Mouse (Mus musculus): ENCODE measurements around the gene Mthfr. TPM values are rescaled to one million over a fixed set of nuclear protein-coding genes. Genes with fewer than 3 reads are reported as not detected.
A peak's percentile ranks its signal among the peaks of the same experiment; 100 is the strongest.

Mthfr gene
- polyA plus RNA-seq, 1 experiment from 2014 or later: 18.7 TPM

DNA sequence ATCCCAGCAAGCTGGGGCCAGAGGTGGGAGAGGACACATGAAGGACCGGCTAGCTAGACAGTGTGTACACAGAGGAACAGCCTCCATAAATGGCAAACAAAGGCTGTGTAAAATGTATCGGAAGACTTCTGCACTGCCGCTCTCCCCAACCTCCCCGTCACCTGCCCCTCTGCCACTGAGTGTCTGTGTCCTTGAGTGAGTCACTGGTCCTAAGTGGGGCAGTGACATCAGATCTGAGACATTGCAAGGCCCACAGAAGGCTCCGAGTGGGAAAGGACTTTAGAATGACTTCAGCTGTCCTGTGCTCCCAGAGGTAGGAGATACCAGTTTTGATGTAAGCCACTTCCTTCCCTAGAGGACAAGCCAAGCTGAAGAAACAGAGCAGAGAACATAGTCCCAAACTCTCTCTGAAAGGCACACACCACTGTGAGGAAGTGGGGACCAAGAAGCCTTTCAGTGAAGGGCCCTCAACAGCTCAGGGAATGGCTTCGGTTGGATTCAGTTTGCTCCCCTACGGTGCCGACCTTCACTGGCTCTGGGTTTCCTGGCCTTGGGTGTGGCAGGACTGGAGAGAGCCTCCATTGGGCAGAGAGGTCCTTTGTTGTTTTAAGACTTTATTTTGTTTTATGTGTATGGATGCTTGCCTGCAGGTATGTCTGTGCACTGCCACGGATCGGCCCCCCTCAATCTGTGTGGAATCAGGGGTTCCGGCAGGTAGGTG, 53.8 kb downstream of the Mthfr start:
- whole genome bisulfite sequencing: 92% methylated on average over 11 of the region's 11 CpGs
- H3K27me3 ChIP-seq (ENCODE audit: control insufficient read depth, insufficient read depth, low read length): no peaks in the 10 kb centered on the region
- H3K4me3 ChIP-seq (replicated peaks; ENCODE audit: low read length): no peak overlapping the region
- H3K27ac ChIP-seq: no peak overlapping the region
- peaks cover 6% of the 10 kb centered on the region for H3K4me1 ChIP-seq (replicated peaks; ENCODE audit: control insufficient read depth, insufficient read depth, low read length)
- H3K4me2 ChIP-seq (replicated peaks): no peak overlapping the region
- H3K9me3 ChIP-seq (ENCODE audit: control insufficient read depth, low read length): no peaks in the 10 kb centered on the region
- H3K9ac ChIP-seq: no peak overlapping the region
- no peaks in the 10 kb centered on the region for H3K36me3 ChIP-seq (replicated peaks; ENCODE audit: control insufficient read depth, insufficient read depth)
- no peak for DNase-seq (ENCODE audit: low spot score)
- no peak for ATAC-seq (ENCODE audit: low FRiP score)

DNA sequence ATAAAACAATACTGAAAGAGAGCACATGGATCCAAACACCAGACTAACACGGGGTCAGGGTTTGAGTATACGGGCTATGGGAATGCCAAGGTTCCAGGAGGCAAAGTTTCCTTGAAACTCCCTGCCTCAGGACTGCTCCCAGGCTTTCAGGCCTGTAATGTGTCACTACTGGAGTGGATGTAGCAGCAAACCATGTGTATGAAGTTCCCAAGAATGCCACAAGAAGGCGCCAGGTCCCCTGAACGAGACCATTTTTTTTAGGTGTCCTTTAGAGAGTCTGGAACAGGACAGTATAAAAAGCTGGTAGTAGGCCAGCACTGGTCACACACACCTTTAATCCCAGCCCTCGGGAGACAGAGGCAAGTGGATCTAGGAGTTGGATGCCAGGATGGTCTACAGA, 55.3 kb downstream of the Mthfr start:
- Histone ChIP-seq H3K4me2 (replicated peaks) (no peak overlapping the region), H3K36me3 (replicated peaks; ENCODE audit: control insufficient read depth, insufficient read depth) (no peaks in the 10 kb centered on the region), H3K27me3 (ENCODE audit: control insufficient read depth, insufficient read depth, low read length) (no peaks in the 10 kb centered on the region), H3K4me3 (replicated peaks; ENCODE audit: low read length) (no peak overlapping the region), H3K27ac (no peak overlapping the region), H3K4me1 (replicated peaks; ENCODE audit: control insufficient read depth, insufficient read depth, low read length) (peaks cover 6% of the 10 kb centered on the region), H3K9ac (no peak overlapping the region), H3K9me3 (ENCODE audit: control insufficient read depth, low read length) (no peaks in the 10 kb centered on the region)
- no peak for DNase-seq (ENCODE audit: low spot score)
- 83% methylated on average over 5 of the region's 5 CpGs for WGBS
- ATAC-seq (ENCODE audit: low FRiP score): no peak

DNA sequence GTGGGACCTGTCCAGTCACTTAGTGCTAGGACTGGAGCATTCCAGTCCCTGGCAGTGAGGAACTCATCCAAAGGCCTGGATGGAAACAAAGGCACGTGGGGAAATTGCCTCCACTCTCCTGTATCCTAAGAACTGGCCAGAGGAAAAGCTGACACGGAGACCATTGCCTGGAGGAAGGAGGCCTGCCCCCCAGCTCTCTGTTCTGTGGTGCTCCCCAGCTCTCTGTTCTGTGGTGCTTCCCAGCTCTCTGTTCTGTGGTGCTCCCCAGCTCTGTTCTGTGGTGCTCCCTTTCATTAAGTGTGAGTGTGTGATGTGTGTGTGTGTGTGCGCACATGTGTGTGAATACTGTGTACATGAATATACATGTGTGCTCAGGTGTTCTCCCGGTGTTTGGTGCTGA, 56.2 kb downstream of the Mthfr start:
- Histone ChIP-seq H3K4me3 (replicated peaks; ENCODE audit: low read length) (no peak overlapping the region), H3K27ac (no peak overlapping the region), H3K36me3 (replicated peaks; ENCODE audit: control insufficient read depth, insufficient read depth) (no peaks in the 10 kb centered on the region), H3K9me3 (ENCODE audit: control insufficient read depth, low read length) (no peaks in the 10 kb centered on the region), H3K27me3 (ENCODE audit: control insufficient read depth, insufficient read depth, low read length) (no peaks in the 10 kb centered on the region), H3K4me1 (replicated peaks; ENCODE audit: control insufficient read depth, insufficient read depth, low read length) (peaks cover 6% of the 10 kb centered on the region), H3K4me2 (replicated peaks) (no peak overlapping the region), H3K9ac (no peak overlapping the region)
- DNase-seq (ENCODE audit: low spot score) (no peak), ATAC-seq (ENCODE audit: low FRiP score) (no peak)
- WGBS: 83% methylated on average over 4 of the region's 4 CpGs

DNA sequence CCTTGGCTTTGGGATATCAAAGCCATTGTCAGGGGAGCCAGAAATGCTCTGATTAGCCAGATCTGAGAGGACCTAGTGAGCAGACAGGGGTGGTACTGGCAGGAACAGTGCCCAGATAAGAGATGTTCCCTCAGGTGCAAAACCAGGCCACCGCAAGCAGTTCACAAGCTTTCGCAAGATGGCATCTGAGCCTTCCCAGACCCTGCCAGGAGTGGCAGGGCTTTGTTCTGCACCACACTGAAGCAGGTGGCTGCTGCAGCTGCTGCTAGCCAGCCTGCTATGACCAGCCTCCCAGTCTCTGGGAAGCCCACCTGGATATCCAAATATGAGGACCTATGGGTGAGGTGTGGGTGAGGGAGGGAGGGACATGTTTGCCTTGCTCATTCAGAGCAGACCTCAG, 59.1 kb downstream of the Mthfr start:
- DNase-seq (ENCODE audit: low spot score) (no peak), ATAC-seq (ENCODE audit: low FRiP score) (no peak)
- H3K4me3 ChIP-seq (replicated peaks; ENCODE audit: low read length): no peak overlapping the region
- H3K9ac ChIP-seq: no peak overlapping the region
- H3K4me1 ChIP-seq (replicated peaks; ENCODE audit: control insufficient read depth, insufficient read depth, low read length): peaks cover 11% of the 10 kb centered on the region
- no peaks in the 10 kb centered on the region for H3K9me3 ChIP-seq (ENCODE audit: control insufficient read depth, low read length)
- no peak overlapping the region for H3K4me2 ChIP-seq (replicated peaks)
- no peaks in the 10 kb centered on the region for H3K27me3 ChIP-seq (ENCODE audit: control insufficient read depth, insufficient read depth, low read length)
- H3K36me3 ChIP-seq (replicated peaks; ENCODE audit: control insufficient read depth, insufficient read depth): peaks cover 18% of the 10 kb centered on the region
- peak overlapping the region; percentile 14; the same call in 1 of the 2 replicates for H3K27ac ChIP-seq
- 79% methylated on average over 2 of the region's 2 CpGs for WGBS

DNA sequence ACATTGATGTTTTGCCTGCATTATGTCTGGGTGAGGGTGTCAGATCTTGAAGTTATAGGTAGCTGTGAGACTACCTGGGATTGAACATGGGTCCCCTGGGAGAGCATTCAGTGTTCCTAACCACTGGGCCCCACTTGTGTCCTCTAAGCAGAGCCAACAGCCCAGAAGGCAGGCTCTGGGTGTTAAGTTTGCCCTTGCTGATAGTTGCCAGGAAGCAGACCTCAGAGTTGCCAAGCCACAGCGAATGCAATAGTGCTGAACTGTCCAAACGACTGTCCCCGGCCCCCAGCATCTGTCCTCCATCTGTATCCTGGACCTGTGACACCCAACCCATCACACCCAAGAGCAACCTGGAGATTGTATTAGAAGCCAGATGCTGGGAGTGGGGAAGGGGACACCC, 59.8 kb downstream of the Mthfr start:
- peaks cover 11% of the 10 kb centered on the region for H3K4me1 ChIP-seq (replicated peaks; ENCODE audit: control insufficient read depth, insufficient read depth, low read length)
- H3K4me2 ChIP-seq (replicated peaks): no peak overlapping the region
- no peak overlapping the region for H3K4me3 ChIP-seq (replicated peaks; ENCODE audit: low read length)
- no peaks in the 10 kb centered on the region for H3K27me3 ChIP-seq (ENCODE audit: control insufficient read depth, insufficient read depth, low read length)
- ATAC-seq (ENCODE audit: low FRiP score): no peak
- no peak overlapping the region for H3K27ac ChIP-seq
- WGBS: 84% methylated on average over 3 of the region's 3 CpGs
- H3K9me3 ChIP-seq (ENCODE audit: control insufficient read depth, low read length): no peaks in the 10 kb centered on the region
- no peak for DNase-seq (ENCODE audit: low spot score)
- peaks cover 19% of the 10 kb centered on the region for H3K36me3 ChIP-seq (replicated peaks; ENCODE audit: control insufficient read depth, insufficient read depth)
- no peak overlapping the region for H3K9ac ChIP-seq

DNA sequence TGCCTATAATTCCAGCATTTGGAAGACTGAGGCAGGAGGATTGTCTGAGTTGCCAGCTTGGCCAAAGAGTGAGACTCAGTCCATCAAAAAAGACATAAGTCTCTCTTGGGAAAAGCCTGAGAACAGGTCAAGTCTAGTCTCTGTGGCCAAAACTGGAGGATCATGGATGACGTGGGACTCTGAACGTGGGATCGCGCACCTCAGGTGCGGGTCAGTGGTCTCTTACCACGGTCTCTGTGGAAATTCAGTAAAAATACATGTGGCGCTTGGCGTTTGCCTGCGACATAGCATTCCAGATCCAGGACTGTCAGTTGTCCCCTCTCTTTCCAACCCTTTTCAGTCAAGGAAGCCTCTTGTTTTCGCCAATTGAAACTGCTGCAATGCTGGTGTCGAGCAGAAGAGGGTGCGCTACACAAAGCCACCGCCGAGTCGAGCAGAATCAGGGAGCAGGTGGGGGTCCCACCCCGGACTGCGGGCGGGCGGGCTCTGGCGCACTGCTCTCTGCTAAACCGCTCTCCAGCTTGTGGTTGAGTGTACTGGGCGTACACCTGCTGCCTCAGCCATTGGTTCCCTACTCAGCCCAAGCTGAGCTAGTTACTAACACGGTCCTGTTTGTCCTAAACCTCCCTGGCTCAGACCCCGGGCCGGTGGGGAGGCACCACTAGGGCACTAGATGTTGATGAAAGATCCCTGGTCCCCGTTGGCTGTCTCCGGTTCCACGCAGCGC, 63.1 kb downstream of the Mthfr start:
- DNase-seq (ENCODE audit: low spot score): peak; percentile 68
- Histone ChIP-seq H3K27ac (peak overlapping the region; percentile 72), H3K4me2 (replicated peaks) (peak overlapping the region; percentile 47), H3K27me3 (ENCODE audit: control insufficient read depth, insufficient read depth, low read length) (no peaks in the 10 kb centered on the region), H3K4me1 (replicated peaks; ENCODE audit: control insufficient read depth, insufficient read depth, low read length) (peaks cover 11% of the 10 kb centered on the region), H3K36me3 (replicated peaks; ENCODE audit: control insufficient read depth, insufficient read depth) (peaks cover 33% of the 10 kb centered on the region), H3K9me3 (ENCODE audit: control insufficient read depth, low read length) (no peaks in the 10 kb centered on the region), H3K4me3 (replicated peaks; ENCODE audit: low read length) (peak overlapping the region; percentile 16; the same call in 1 of the 2 replicates), H3K9ac (peak overlapping the region; percentile 47)
- peak; percentile 81 for ATAC-seq (ENCODE audit: low FRiP score)
- WGBS: 17% methylated on average over 29 of the region's 29 CpGs

DNA sequence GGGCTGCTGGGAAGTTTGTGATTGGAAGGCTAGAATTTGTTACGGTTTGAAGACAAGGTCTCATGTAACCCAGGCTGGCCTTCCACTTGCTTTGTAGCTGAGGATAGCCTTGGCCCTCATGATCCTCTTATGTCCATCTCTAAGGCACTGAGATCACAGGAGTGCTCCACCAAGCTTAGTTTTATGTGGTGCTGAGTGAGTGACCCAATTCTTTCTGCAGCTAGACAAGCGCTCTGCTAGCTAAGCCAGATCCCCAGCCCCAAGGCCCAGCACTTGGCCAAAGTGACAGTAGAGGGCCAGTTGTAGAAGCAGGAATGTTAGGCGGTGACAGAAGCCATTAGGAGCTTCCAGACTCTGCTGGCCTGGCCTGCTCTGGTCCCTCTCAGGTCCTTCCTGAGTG, 65.3 kb downstream of the Mthfr start:
- Histone ChIP-seq H3K4me2 (replicated peaks) (no peak overlapping the region), H3K9me3 (ENCODE audit: control insufficient read depth, low read length) (no peaks in the 10 kb centered on the region), H3K4me3 (replicated peaks; ENCODE audit: low read length) (no peak overlapping the region), H3K27ac (no peak overlapping the region), H3K27me3 (ENCODE audit: control insufficient read depth, insufficient read depth, low read length) (no peaks in the 10 kb centered on the region), H3K4me1 (replicated peaks; ENCODE audit: control insufficient read depth, insufficient read depth, low read length) (peaks cover 12% of the 10 kb centered on the region; the same call in 1 of the 2 replicates), H3K9ac (no peak overlapping the region), H3K36me3 (replicated peaks; ENCODE audit: control insufficient read depth, insufficient read depth) (peaks cover 47% of the 10 kb centered on the region)
- DNase-seq (ENCODE audit: low spot score): no peak
- 87% methylated on average over 3 of the region's 3 CpGs for WGBS
- no peak for ATAC-seq (ENCODE audit: low FRiP score)

DNA sequence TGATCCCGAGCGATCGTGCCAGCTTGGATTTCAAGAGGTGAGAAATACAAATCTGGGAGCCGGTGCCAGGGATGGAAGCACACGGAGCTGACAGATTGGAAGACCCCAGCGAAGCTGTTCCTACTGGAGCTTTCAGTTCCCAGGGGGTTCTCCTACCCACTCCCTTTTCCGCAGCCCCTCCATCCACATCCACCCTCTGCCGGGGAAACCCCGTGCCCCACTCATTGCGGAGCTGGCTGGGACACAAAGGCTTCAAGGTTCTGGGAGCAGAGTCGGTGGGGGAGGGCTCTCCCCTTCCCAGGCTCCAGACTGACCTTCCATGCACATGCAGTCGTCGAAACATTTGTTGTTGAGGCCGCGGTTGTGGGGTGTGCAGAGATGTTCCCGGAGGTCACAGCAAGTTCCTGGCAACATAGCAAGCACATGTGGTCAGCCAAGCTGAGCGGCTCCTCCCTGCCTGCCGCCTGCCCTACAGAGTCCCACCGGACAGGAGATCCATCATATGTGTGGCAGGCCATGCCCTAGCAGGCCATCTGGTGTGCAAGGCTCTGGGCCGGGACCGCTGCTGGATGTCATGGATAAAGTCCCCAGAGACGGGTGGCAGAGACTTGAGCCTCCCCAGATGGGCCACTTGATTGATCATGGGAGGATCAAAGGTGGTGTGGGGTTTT, 68.9 kb downstream of the Mthfr start:
- Histone ChIP-seq H3K27me3 (ENCODE audit: control insufficient read depth, insufficient read depth, low read length) (no peaks in the 10 kb centered on the region), H3K4me2 (replicated peaks) (no peak overlapping the region), H3K4me1 (replicated peaks; ENCODE audit: control insufficient read depth, insufficient read depth, low read length) (0 out of 2 replicates have a peak, but pooled peaks cover 7% of the 10 kb centered on the region), H3K9me3 (ENCODE audit: control insufficient read depth, low read length) (no peaks in the 10 kb centered on the region), H3K9ac (no peak overlapping the region), H3K4me3 (replicated peaks; ENCODE audit: low read length) (no peak overlapping the region), H3K36me3 (replicated peaks; ENCODE audit: control insufficient read depth, insufficient read depth) (peaks cover 41% of the 10 kb centered on the region), H3K27ac (0 out of 2 replicates have a peak overlapping the region, but pooled peaks have one; percentile 4)
- DNase-seq (ENCODE audit: low spot score) (no peak), ATAC-seq (ENCODE audit: low FRiP score) (peak; percentile 46; the same call in 1 of the 2 replicates)
- 35% methylated on average over 22 of the region's 22 CpGs for WGBS

DNA sequence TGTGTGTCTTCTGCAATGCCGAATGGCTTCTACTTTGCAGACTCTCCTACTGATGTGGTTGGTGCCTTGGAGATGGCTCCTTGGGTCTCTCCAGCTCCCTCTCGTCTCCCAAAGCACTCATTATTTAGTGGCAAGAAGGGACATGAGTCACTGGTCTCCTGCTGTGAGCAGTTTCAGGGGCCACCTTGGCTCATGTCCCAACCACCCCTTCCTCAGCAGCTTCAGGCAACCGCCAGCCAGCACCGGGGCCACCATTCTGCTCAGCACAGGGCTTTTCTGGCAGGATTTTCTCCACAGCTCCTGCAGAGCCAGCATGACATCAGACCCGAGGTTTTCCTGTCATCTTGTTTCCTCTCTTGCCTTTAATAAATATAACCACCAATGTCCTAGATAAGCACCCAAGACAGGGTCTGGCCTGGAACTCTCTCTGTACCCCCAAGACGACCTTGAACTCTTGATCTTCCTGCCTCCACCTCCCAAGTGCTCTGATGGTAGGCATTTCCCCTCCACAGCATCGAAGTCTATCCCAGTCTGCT, 69.8 kb downstream of the Mthfr start:
- Histone ChIP-seq H3K4me2 (replicated peaks) (no peak overlapping the region), H3K36me3 (replicated peaks; ENCODE audit: control insufficient read depth, insufficient read depth) (peaks cover 48% of the 10 kb centered on the region), H3K27ac (peak overlapping the region; percentile 66), H3K4me3 (replicated peaks; ENCODE audit: low read length) (no peak overlapping the region), H3K4me1 (replicated peaks; ENCODE audit: control insufficient read depth, insufficient read depth, low read length) (0 out of 2 replicates have a peak, but pooled peaks cover 7% of the 10 kb centered on the region), H3K27me3 (ENCODE audit: control insufficient read depth, insufficient read depth, low read length) (no peaks in the 10 kb centered on the region), H3K9ac (no peak overlapping the region), H3K9me3 (ENCODE audit: control insufficient read depth, low read length) (no peaks in the 10 kb centered on the region)
- 58% methylated on average over 7 of the region's 7 CpGs for WGBS
- ATAC-seq (ENCODE audit: low FRiP score) (no peak), DNase-seq (ENCODE audit: low spot score) (no peak)
